Mouse (Mus musculus) lung, postnatal 10 days (tissue): Measurements from ENCODE around the gene Ndnf.

ENCODE experiments used
- DNase-seq: peaks from one replicate; pipeline ENCODE4 v3.0.0; 2021

The Ndnf gene

GRCm38 (mm10) chr6:65671451-65671850, at the start of gene Ndnf:
Gene Ndnf (plus strand): TSS chr6:65671590.
- DNase-seq: peak; percentile 80

- DNase-seq: no peak
These were observed 48.2 kb upstream of the Ndnf start for GRCm38 (mm10) chr6:65623016-65623715.

DNA sequence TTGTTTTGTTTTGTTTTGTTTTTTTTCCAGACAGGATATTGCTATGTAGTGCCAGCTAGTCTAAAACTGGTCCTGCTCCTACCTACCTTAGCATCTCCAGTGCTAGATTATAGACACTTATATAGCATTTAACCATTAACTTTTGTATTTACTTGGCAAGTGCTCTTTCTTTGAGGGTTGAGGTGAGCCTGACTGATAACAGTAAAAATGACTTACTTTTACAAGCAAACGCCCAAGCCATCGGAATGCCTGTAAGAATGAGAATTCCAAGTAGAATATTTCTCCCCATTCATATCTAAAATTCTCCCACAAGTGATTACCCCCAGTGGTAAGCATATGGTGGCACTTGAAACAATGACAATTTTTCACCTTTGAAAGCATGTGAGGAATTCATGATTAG, 40.8 kb upstream of the Ndnf start:
- no peak for DNase-seq

GRCm38 (mm10) chr6:65632184-65632583, 39.2 kb upstream of the Ndnf start:
- no peak for DNase-seq

DNA sequence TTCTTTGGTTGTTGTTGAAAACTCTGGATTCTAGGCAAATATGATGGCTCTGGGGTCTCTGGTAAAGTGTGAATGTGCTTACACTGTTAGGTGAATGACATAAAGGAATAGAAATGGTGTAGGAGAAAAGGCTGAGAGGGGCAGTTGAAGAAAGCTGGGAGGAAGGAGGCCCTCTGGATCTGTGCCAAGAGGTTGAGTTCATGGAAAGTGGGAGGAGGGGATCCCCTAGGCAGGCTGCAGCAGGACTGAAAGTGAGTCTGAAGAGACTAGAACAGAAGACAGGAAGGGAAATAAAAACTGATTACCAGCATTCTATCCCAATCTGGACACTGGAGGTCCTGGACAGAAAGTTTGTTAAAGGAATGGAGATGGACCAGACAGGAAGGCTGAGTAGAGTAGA, 29.0 kb upstream of the Ndnf start:
- no peak for DNase-seq

- DNase-seq: no peak
These were observed 27.3 kb upstream of the Ndnf start for GRCm38 (mm10) chr6:65644110-65644509.

GRCm38 (mm10) chr6:65646408-65646807, 25.0 kb upstream of the Ndnf start:
- DNase-seq: no peak

DNA sequence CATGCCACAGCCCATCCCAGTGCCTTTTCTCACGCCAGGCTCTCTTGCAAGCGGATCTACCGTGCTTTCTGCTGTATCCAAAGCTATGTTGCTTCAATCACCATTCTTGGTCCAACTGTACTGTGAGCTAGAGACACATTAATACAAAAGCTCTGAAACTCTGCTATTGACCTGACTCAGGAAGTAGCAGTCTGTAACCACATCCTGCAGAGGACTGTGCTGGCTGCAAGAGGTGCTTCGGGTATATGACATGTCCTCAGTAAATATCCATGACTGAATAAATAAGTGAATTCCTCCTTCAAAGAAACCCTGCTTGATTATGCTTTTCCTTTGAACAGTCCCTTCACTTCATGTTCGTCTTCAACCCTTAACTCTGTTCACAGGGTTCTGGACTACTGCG, 23.7 kb upstream of the Ndnf start:
- no peak for DNase-seq

GRCm38 (mm10) chr6:65651376-65651775, 20.0 kb upstream of the Ndnf start:
- DNase-seq: no peak

- DNase-seq: no peak
These were observed 10.1 kb upstream of the Ndnf start for GRCm38 (mm10) chr6:65661272-65661671.

DNA sequence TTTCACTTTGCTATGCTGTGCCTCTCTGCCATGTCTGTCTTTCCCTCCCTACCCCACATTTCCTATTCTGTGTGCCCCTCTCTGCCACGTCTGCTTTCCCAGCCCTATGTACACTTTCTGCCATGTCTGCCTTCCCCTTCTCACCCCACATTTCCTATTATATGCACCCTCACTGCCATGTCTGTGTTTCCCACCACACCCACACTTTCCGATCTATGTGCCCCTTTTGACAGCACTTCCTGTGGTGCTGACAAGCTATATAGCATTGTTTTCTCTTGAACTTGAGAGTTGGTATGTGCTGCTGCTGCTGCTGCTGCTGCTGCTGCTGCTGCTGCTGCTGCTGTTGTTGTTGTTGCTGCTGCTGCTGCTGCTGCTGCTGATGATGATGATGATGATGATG, 9.3 kb upstream of the Ndnf start:
- DNase-seq: no peak

- DNase-seq: no peak
These were observed 7.4 kb upstream of the Ndnf start for GRCm38 (mm10) chr6:65663990-65664389.

DNA sequence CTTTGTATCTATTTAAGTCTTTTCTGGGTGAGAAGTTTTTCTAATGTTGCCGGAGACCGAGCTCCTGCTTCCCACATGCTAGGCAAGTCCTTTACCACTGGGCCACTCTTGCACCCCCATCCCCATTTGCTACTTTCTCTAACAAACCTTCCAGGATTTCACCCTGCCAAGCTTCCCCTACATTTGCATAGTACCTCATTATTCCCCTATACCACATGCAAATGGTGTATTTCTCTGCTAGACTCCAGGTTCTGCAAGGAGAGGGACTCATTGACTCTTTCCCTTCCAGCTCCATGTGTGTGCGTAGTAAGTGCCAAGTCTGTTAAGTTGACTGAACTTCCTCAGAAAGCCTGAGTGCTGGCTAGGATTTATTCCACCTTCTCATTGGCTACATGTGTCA, 5.1 kb upstream of the Ndnf start:
- no peak for DNase-seq

- no peak for DNase-seq
These were observed 1.4 kb upstream of the Ndnf start for GRCm38 (mm10) chr6:65669971-65670370.

DNA sequence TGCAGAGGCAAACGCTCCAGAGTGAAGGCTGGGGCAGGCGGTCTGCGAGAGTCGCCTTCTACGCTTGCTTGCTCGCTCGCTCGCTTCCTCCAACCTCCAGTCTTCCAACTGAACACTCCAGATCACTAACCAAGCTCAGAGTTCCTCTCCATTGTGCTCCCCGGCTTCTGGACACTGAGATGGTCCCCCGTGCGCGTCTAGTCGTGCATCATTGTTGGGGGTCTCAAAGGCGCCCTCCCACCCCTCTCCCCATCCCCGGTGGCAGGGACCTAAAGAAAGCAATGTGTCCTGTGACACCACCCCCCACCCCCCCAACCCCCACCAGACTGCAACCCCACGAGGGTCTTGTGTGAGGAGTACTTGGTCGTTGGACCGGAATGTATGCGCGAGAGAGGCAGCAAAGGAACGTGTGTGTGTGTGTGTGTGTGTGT, 394 bp upstream of the Ndnf start:
- DNase-seq: peak; percentile 25

GRCm38 (mm10) chr6:65672131-65673031, 991 bp downstream of the Ndnf start:
- peak; percentile 27 for DNase-seq

DNA sequence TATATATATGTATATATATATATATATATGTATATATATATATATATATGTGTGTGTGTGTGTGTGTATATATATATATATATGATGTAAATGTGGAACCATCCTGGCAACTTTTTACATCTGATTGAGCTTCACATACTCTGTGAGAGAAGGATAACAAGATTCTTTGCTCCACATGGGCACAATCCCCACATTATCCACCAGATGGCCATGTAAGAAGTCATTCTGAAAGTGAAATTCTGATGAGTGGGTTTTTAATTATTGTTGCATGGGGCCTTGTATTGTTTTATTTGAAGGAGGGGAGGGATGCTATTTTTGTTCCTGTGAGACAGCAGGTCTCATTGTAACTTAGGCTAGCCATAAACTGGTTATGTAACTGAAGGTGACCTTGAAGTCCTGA, 22.5 kb downstream of the Ndnf start:
- no peak for DNase-seq

- DNase-seq: no peak
These were observed 49.3 kb downstream of the Ndnf start for GRCm38 (mm10) chr6:65720676-65721075.

GRCm38 (mm10) chr6:65725677-65726076, 54.3 kb downstream of the Ndnf start:
- no peak for DNase-seq

- no peak for DNase-seq
These were observed 56.9 kb downstream of the Ndnf start for GRCm38 (mm10) chr6:65728261-65728660.

GRCm38 (mm10) chr6:65739442-65739841, 68.1 kb downstream of the Ndnf start:
- no peak for DNase-seq

DNA sequence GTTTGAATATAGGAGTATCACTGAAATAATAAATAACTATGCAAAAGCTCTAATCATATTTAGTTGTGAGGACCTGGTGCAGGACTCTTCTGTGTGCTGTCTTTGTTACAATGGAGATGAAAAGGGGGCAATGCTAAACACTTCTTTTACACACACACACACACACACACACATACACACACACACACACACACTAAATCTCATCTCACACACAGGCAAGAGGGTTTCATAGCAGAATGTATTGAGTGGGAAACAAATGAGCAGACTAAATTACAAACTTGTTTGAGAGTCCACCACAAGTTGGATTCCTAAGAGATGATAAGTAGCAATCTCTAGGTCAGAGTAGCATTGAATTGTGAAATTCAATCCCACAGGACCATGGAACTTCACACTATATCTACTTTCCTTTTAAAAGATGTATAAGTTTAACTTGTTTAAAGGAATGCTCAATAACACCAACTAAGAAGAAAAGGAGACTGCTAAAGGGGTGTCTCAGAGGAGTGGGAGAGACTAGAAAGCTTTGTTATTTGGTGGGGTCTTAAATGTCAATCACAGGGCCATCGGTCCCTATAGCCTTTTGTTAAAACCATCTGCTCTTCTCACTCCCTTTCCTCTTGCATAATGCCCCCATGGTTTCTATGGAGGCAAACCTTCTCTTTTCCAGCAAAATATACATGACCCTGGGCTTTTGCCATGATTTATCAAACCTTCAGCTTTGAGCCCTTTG, 71.9 kb downstream of the Ndnf start:
- DNase-seq: no peak

DNA sequence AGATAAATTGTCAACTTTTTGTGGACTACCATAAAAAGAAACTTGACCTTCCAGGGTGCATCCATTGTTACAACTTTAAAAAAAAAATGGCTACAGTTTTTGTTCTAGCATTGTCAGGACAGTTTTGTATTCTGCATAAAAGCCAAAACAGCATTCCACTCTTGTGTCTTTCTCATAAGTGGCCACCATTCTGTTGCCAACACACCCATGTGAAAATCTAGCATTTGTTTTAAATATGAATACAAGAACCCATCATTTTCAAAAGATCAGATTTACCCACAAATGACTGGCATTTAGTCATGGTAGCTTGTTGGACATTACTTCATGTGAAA, 72.4 kb downstream of the Ndnf start:
- DNase-seq: no peak

- no peak for DNase-seq
These were observed 86.8 kb downstream of the Ndnf start for GRCm38 (mm10) chr6:65758214-65758613.
